Mouse (Mus musculus): ENCODE measurements around the gene Pfkfb3. TPM values are rescaled to one million over a fixed set of nuclear protein-coding genes. Genes with fewer than 3 reads are reported as not detected.
A peak's percentile ranks its signal among the peaks of the same experiment; 100 is the strongest.

Pfkfb3 gene
- total RNA-seq, 1 experiment from 2014 or later: 136 TPM

DNA sequence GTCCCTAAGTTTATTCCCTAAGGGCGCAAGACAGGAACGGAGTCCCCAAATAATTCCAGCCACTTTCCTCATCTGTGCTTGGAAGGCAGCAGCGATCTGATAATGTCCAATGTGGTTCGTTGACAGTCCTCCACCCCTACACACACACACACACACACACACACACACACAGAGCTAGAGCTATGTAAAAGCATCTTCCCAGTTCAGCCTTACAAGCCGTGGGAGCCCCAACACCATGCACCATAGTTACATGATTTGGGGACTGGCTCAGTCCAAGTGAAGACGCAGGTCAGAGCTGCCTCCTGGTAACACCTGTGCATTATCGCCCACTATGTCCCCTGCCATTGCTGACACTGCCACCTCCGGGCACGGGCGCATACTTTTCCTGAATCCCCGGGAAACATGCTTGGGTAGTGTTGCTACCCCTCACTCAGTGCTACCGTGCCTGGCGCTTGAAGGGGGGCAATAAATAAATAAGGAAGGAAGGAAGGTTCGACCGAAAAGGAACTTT, 51.6 kb downstream of the Pfkfb3 start:
- no peak for DNase-seq

DNA sequence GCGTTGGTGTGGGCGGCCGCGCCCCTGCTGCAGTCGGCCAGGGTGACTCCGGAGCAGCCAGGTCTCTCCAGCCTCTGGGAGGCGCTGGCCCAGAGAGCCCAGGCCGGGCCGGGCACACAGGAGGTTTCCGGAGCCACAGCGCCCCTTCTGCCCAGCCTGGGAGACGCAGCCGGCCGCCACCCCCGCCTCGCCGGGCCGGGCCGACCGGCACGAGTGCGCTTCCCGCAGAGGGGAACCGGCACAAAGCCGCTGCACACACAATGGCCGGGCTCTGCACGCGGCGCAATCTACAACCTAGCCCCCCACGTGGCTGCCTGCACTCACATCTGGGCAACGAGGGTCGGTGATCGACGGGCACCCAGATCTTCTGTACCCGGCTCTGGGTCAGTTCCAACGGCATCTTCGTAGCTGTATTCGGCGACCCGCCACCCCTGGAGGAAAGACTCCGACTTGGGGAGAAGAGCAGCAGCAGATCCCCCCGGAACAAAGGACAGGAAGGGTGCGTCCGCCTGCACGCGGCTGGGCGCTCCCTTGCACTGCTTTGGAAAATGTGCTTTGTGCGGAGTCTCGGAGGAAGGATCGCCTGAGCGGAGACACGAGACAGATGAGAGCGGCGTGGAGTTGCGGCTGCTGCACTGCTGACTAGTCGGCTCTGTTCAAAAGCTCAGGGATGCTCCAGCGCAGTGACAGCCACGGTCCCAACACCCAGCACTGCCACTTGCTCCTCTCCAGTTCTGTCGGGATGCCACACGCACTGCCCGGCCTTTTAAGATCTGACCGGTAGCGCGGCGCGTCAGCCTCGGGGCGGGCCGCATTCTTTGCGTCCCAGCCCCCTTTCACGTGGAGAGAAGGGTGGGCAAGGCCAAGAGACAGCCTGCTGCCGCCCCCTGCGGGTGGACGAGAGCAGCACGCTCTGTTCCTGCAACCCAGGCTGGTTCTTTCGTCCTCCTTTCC, 52.3 kb downstream of the Pfkfb3 start:
- peak; percentile 96 for DNase-seq

DNA sequence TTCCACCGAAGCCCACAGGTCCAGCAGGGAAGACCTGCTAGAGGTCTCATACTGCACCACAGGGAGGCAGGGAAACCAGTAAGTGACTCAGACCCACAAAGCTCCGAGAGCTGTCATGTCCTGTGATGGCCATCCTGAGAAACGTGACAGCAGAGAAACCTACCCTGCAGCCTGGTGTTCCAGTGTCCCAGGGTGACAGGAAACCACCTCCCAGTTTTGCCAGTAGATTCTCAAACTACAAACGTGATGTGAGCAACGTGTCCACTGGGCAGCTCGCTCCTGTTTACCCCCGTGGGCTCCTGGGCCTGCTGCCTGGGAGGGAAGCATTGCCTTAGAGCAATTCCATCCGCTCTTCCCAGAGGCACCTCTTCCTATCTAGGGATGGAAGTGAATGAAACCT, 53.2 kb downstream of the Pfkfb3 start:
- peak; percentile 32 for DNase-seq

DNA sequence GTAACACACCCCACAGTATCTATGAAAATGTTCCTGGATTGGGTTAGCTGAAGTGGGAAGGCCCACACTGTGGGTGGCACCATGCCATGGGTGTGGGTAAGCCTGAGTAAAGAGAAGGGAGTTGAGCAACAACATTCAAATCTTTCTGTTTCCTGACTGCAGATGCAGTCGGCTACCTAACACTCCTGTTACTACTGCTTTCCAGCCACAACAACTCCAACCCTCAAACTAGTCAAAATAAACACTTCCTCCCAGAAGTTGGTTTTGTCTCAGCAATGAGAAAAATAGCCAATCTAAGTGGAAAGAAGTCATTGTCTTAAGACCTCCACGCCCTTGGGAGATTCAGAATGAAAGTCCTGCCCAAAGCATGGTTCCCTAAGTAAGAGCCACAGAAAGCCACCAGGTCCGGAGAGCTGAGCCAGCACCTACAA, 57.3 kb downstream of the Pfkfb3 start:
- DNase-seq: peak; percentile 58

DNA sequence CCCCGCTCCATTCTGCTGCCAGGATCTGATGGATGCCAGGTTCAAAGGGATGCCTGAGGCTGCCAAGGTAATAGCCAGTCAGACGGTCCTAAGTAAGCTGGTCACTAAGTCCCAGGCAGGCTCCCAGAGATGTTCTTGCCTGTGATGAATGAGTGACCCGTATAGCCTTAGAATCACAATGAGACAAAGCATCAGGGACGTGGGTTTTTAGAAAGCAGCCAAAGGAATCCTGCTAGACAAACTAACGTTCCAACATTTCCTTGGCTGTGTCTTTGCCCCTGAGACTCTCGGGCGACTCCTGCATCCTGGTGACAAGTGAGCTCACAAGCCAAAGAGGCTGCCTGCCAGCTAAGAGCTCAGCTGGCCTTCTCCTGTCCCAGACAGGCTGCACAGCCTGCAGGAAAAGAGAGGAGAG, 59.0 kb downstream of the Pfkfb3 start:
- DNase-seq: peak; percentile 75

DNA sequence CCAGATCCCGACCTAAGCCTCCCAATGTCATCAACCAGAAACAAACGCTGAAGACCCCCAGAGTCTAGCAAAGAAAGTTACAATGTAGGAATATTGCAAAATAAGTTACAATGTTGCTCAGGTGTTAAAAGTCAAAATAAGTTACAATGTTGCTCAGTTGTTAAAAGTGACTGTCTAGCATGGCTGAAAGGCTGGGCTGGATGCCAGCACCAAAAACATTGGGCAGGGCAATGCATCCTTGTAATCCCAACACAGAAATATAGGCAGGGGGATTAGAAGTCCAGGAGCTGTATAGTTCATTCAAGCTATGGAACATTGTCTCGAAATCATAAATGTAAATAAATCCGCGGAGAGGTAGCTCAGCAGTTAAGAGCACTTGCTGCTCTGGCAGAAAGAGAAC, 61.0 kb downstream of the Pfkfb3 start:
- DNase-seq: no peak

DNA sequence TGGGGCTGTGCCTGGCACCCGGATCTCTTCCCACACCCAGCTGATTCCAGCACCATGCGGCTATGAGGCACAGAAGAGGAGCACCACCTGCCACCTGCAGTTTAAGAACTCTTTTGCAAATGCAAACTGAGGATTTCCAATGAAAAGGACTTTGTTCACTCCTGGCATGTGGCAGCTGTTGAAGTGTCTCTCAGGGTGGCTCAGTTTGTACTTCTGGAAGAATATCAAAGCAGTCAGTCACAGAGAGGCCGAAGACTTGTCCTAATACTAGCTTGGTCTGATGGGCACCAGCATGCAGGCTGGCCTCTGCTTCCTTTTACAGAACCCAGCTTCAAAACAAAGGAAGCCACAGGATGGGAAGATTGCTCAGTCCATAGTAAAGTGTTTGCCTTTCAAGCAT, 62.4 kb downstream of the Pfkfb3 start:
- DNase-seq: no peak

DNA sequence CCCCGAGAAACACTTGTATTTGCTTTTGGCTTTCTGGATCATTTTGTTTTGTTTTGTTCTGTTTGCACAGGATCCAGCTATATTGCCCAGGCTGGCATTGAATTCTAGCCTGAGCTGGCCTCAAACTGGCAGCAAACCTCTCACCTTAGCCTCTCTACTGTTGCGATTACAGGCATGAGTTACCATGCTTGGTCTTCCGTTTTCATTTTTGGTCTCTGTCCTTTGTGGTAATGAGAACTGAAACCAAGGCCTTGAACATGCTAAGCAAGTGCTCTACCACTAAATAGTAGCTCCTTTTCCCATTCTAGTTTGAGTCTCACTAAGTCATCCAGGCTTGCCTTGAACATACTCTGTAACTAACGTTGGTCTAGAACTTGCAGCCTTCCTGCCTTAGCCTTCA, 63.3 kb downstream of the Pfkfb3 start:
- DNase-seq: no peak

DNA sequence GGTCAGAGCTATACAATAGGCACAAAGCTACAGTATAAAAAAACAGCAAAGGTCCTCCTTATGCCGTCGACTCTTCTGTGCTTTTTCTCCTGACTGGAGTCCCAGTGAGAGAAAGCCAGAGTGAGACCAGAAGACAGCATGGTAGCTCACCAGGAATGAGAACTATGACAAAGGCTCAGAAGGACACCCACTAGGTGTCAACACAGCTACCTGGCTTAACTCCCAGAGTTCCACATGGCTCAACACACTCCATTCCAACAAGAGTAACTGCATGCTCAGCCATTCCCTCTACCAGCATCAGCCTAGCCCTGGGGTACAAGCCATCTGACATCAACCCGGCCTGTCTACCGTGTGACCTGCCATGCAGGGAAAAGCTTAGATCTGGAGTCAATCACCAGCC, 70.7 kb downstream of the Pfkfb3 start:
- DNase-seq: no peak

DNA sequence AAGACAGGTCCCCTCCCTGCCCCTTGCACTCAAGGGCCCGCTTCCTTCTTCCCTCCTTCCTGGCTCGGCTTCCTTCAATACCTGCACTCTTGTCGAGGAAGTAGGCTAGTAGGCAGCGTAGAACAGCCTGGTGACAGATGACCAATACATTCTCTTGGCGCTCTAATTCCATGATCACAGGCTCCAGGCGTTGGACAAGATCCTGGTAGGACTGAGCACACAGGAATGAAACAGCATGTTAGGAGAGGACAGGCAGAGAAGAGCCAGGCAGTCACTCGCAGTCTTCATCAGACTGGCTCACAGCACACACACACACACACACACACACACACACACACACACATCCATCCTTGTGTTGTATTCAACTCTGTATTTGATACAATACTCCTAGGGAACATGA, 71.5 kb downstream of the Pfkfb3 start:
- DNase-seq: no peak

DNA sequence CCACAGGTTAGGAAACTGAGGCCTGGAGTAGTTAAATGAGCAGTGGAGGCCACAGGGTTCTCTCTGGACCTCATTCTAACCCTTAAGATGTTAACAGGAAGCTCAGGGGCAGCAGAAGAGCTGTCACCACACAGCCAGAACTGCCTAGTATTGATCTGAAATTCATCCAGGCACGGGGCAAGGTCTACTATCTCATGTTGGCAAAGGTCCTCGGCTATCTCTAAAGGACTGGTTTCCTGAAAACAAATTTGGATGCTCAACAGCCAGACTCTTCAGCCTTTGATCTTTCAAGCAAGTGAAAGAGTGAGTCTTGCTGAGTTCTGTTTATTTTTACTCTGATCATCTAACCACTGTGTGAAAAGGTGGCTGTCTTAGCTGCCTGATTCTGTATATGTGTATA, 74.9 kb downstream of the Pfkfb3 start:
- DNase-seq: no peak

DNA sequence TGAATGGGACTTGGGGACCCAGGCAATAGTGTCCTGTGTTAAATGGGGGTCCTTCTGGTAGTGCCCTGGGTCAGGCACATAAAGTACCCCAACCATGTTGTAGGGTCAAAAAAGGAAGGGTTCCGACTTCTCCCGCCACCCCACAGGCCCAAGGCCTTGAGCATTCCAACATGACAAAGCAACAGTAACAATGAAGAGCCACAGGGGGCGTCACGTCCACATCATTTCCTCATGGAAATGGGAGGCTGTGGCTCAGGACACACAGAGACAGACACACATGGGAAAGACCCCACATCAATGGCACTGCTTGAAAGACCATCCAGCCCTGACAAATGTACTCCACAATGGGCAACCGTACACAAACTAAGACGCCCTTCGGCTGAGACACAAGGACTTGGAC, 78.6 kb downstream of the Pfkfb3 start:
- DNase-seq: no peak

DNA sequence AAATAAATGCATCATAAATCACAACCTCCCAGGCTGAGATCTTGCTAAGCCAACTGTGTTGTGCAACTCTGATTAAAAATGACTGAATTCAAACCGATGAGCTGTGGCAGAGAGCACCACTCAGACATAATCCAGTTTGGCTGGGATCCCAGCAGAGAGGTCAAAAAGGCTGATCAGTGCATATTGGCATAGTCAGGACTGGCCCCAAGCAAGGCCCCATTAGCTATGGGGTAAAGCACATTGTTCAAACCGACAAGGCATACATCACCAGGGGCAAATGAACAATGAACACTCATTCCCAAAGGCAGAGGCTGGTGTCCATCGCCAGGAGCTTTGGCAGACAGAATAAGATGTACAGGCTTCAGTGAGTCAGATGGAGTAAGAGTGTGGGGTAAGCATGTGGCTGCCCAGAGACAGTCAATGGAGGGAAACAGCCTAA, 89.2 kb downstream of the Pfkfb3 start:
- DNase-seq: peak; percentile 45

DNA sequence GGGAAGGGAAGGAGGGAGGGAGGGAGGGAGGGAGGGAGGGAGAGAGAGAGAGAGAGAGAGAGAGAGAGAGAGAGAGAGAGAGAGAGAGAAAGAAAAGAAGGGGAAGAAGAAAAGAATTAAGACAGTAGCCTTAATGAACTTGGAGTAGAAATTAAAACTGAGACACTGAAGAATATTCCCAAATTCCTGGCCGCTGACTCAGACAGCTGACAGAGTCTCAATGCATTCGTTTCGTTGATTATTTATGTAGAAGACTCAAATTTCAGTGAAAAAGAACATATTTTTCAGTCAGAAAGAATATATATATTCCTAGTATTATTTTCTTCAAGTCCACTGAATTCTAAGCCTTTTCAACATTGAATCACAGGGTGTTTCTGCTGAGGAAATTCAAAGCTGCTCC, 92.9 kb downstream of the Pfkfb3 start:
- no peak for DNase-seq

DNA sequence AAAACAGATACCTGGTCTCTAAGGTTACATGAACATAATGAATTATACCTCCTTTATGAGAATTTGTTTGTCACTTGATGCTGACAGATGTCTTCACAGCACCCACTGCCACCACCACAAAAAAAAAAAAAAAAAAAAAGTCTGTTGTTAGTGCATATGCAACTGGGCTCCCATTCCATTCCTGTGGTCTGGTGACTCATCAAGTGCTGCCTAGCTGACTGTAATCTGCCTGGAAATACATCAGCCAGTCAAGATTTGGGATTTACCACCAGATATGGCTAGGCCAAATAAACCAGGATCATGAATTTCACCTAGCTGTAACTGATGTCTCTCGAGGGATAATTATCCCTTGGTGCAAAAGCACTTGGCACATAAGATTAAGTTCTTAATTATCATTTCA, 95.4 kb downstream of the Pfkfb3 start:
- DNase-seq: no peak

DNA sequence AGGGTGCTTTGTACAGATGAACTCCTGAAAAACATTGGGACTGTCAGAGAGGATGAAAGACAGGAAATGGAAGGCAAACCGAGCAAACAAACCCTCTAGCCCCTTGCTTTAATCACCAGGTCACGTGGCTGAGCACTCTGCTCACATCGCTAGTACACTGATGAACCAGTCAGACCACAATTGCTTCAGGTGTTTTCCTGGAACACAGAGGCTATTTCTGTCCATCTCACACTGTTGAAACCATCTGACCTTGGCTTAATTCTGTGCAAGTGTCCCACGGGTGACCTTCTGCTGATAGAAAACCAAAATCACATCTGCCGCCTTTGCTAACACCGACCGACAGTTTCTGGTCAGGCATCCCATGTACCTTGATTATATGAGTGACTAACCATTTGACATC, 96.0 kb downstream of the Pfkfb3 start:
- no peak for DNase-seq

DNA sequence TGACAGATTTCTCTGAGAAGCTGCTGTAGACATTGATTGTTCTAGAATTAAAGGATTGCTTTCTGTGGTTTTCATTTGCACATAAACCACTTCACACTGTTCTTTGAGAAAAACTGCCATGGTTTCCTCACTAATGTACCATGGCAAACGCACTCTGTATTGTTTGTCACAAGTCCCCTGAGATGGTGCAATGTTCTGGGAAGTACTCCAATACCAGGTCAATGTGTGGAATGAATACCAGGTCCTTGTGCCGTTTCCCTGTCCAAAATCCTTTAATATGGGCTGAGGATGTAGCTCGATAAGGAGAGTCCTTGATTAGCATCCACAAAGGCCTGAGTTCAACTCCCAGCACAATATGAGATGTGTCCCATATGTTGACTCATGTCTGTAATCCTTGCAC, 105.2 kb downstream of the Pfkfb3 start:
- no peak for DNase-seq

DNA sequence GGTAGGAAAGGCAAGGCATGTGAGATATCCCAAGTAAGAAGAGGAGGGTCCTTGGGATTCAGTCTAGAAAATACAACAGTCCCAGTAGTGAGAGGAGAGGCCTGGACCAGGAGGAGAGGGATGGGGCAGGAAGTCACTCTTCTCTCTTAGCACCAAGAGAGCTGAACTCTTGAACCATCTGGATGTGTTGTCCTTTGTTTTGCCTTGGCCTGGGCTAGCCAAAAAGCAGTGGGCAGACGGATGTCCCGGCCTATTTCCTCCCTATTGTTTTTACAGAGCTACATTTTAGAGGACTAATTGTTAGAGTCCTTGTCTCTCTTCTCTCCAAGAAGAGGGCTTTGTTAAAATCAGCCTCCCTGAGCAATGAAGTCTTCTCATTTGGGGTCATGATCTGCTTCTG, 106.0 kb downstream of the Pfkfb3 start:
- peak; percentile 13 for DNase-seq

DNA sequence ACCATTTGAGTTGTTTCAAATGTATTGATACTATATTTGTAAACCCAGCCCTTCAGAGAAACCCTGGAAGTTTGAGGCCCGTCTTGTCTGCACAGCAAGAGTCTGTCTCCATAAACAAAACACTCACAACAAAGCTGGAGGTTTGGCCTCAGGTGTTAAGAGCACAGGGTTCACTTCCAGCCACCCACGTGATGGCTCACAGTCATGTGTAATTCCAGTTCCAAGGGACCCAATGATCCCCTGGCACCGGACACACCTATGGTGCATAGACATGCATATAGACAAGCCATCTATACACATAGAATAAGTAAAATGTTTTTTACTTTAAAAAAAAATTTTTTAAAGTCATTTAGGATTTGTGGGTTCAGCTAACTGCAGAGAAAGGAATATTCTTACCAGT, 108.2 kb downstream of the Pfkfb3 start:
- no peak for DNase-seq

DNA sequence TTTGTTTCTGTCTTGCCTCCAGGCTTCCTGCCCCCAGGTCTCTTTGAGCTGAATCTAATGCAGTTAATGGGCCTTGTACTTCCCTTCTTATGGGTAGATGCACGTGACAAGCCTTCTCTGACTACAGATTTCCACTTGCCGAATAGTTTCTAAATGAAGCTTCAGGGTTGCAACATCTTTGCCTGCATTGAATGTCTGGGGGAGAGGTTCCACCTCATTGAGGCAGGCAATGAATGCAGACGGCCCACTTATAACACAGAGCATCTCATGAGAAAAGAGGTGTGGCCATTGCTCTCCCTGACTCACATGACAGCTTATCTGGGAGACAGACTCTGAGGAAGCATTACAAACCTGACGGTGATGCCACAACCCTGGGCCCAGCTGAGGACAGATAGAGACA, 112.0 kb downstream of the Pfkfb3 start:
- DNase-seq: no peak

DNA sequence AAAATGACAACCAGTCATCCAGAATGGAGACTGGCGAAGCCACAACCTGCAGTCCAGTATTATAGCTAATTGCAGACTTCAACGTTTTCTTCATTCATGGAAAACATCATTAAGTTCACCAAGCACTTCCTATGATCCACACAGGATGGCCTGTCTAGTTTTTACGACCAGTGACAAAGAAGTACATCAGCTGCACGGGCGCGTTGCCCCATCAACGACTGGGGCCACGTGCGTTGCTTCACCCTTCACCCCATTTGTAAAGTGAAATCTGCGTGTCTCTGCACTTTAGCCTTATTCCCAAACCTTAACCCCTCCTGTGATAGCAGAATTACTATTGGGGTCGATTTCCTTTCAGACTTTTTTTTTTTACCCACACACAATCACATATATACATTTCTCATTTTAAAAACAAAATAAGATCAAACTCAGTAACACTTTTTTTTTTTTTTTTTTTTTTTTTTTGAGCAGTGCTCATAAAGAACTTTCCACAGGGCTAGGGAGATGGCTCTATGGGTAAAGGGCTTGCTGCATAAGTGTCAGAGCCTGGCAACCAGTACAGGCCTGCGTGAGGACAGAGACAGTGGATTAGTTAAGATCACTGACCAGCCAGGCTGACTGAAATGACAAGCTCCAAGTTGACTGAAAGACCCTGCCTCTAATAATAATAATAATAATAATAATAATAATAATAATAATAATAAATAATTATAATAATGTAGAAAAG, 115.5 kb downstream of the Pfkfb3 start:
- DNase-seq: no peak

DNA sequence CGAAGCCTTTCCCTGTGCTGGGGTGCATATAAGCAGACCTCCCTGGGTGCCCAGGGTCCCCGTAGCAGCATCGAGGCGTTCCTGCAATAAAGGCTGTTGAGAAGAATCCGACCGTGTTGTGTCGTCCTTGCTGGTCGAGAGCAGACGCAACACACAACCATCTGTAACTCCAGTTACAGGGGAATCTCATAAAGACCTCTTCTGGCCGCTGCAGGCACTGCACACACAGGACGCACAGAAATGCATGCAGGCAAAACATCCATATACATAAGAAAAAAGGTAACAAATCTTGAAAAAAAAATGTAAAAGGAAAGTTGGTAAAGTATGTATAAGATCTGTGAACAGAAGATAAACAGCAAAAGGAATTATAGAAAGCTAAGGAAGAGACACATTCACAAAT, 117.5 kb downstream of the Pfkfb3 start:
- no peak for DNase-seq

DNA sequence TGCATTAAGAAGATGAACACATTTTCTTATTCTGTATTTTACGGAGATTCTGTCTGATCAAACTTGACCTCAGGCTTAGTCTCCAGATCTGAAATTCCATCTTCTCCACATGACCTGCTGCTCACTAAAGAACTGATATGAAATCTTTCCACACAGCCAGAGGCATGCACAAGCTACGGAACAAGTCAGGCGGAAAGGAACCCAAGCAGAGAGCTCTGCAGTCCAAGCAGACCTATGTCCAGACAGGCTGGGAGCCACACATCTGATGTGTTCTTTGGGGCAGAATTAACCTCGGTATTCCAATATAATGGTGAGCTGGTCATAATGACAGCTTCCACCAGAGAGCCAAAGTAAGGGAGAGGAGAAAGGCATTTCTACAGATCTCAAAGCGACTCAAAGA, 120.5 kb downstream of the Pfkfb3 start:
- no peak for DNase-seq
